Mouse (Mus musculus) MEL (cell line): ENCODE data around the gene Sec22b.

Source experiments
- BHLHE40 ChIP-seq: IDR thresholded peaks from 2 replicates; pipeline ENCODE4 v1.6.1; 2012; ENCODE audit warnings: low read depth, mild to moderate bottlenecking, inconsistent platforms, low read length, improper control_type of control experiment, borderline replicate concordance
- CHD2 ChIP-seq: IDR thresholded peaks from 2 replicates; pipeline ENCODE4 v1.6.1; 2011; ENCODE audit warnings: low read length, improper control_type of control experiment
- CTCF ChIP-seq, 3 experiments: IDR thresholded peaks in 2 of 3; conservative IDR thresholded peaks in 1 of 3; 2 replicates each; pipeline ENCODE4 v1.5.1; 2011 to 2012; ENCODE audit warnings: low read length in 3 of 3, low read depth in 2 of 3, mild to moderate bottlenecking in 2 of 3, improper control_type of control experiment in 1 of 3, inconsistent platforms in 1 of 3, mixed read lengths in 1 of 3, moderate library complexity in 1 of 3; ENCODE audit not compliant: control insufficient read depth in 1 of 3, insufficient read depth in 1 of 3, poor library complexity in 1 of 3, severe bottlenecking in 1 of 3
- GATA1 ChIP-seq: IDR thresholded peaks from 2 replicates; pipeline ENCODE4 v1.6.1; 2011; ENCODE audit warnings: low read depth, low read length, improper control_type of control experiment
- JUND ChIP-seq: IDR thresholded peaks from 2 replicates; pipeline ENCODE4 v1.6.1; 2011; ENCODE audit warnings: low read depth, mild to moderate bottlenecking, improper control_type of control experiment, low read length
- MAX ChIP-seq: IDR thresholded peaks from 2 replicates; pipeline ENCODE4 v1.6.1; 2011; ENCODE audit warnings: low read length, improper control_type of control experiment
- MXI1 ChIP-seq: IDR thresholded peaks from 2 replicates; pipeline ENCODE4 v1.6.1; 2011; ENCODE audit warnings: mild to moderate bottlenecking, low read depth, low read length, improper control_type of control experiment
- NELFE ChIP-seq: IDR thresholded peaks from 2 replicates; pipeline ENCODE4 v1.6.1; 2011; ENCODE audit warnings: low read depth, low read length, improper control_type of control experiment
- POLR2A ChIP-seq, 2 experiments: IDR thresholded peaks; 2 replicates each; pipeline ENCODE4 v1.6.1; 2011 to 2012; ENCODE audit warnings: low read length in 2 of 2, mild to moderate bottlenecking in 2 of 2, control low read depth in 1 of 2, improper control_type of control experiment in 1 of 2, low read depth in 1 of 2, moderate library complexity in 1 of 2; ENCODE audit not compliant: control insufficient read depth in 1 of 2, insufficient read depth in 1 of 2, poor library complexity in 1 of 2
- POLR2AphosphoS5 ChIP-seq: IDR thresholded peaks from 2 replicates; pipeline ENCODE4 v1.6.1; 2012; ENCODE audit warnings: low read depth, borderline replicate concordance, mild to moderate bottlenecking, inconsistent platforms, low read length, moderate library complexity, mixed read lengths
- SMC3 ChIP-seq: IDR thresholded peaks from 2 replicates; pipeline ENCODE4 v1.6.1; 2011; ENCODE audit warnings: low read depth, low read length, improper control_type of control experiment
- TCF12 ChIP-seq: IDR thresholded peaks from 2 replicates; pipeline ENCODE4 v1.6.1; 2014; ENCODE audit warnings: low read depth, mild to moderate bottlenecking, inconsistent platforms, low read length, improper control_type of control experiment, moderate library complexity
- USF1 ChIP-seq: IDR thresholded peaks from 2 replicates; pipeline ENCODE4 v1.6.1; 2014; ENCODE audit warnings: low read depth, mild to moderate bottlenecking, inconsistent platforms, low read length, improper control_type of control experiment, moderate library complexity

DNA sequence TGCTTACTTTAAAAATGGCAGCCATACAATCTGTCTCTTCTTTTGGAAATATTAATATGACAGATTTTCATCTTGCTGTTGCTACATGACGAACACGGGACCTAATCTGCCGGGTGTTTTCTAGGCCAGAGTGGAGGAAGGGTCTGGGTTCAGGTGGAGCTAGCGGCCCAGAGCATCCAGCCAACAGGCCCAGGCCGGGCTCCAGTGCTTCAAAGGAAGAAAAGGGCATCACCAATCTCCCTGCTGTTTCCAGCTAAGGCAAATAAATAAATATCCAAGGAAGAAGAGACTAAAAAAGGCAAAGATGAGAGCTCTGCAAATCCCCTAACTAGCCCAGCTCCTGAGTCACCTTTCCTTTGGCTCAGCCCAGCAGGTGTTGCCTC lies 13.2 kb upstream of the Sec22b start:
- TF ChIP-seq POLR2A (IDR thresholded peaks at IDR 0.05; ENCODE audit: control insufficient read depth in 1 of 2, insufficient read depth in 1 of 2, low read depth in 1 of 2, low read length in 2 of 2, poor library complexity in 1 of 2) (no peak), TCF12 (no peak), CTCF (IDR thresholded peaks at IDR 0.05 in 2 of 3, conservative IDR thresholded peaks at IDR 0.05 in 1 of 3; ENCODE audit: control insufficient read depth in 1 of 3, insufficient read depth in 1 of 3, low read depth in 2 of 3, low read length in 3 of 3, poor library complexity in 1 of 3, severe bottlenecking in 1 of 3) (no peak), MAX (no peak), CHD2 (no peak), MXI1 (no peak), USF1 (no peak), NELFE (no peak), GATA1 (no peak), POLR2AphosphoS5 (no peak), BHLHE40 (no peak), SMC3 (no peak), JUND (no peak)
